ENCODE assay signal across 23 mouse cellular contexts in the genomic region with DNA sequence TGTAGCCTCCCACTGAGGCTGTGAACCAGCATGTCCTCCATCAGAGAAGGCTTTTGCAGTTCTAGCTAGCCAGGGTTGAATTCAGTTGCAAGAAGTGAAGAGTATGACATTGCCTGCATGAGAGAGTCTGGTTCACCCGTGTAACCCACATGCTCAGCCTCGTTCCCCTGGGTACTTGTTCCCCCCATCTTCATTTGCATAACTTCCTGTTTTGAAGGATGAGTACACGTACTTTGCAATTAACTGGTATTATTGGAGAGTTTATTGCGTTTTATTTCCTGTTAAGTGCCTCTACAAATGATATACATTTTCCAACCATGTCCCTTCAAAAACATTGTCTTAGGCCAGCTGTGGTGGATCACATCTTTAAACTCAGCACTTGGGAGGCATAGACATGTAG.
A peak's percentile ranks its signal among the peaks of the same experiment; 100 is the strongest.
DNase-seq lines count a peak whose midpoint lies in the region; ATAC-seq and TF ChIP-seq lines count a peak whose summit lies in the region.
"Had no signal": no experiment of that assay in that cellular context is flagged by ENCODE, and none has a peak within 500 bp of the region (broad histone marks: within the 10 kb centered on the region; RNA-seq: fewer than 3 reads in every experiment).

No protein-coding gene starts in this region.

- peak; percentile 11 for DNase-seq in kidney, postnatal 0 days (ENCODE audit: low spot score)
- DNase-seq in B cell, adult 2 months, result peak; percentile 70 to 77
- DNase-seq in left cerebral cortex, adult 18-20 months (ENCODE audit: low spot score in 2 of 2), result no peak
- no peak for DNase-seq in layer of hippocampus, adult 8-10 months (ENCODE audit: low spot score in 2 of 2)
- DNase-seq in right cerebral cortex, postnatal 36 days (ENCODE audit: low spot score in 2 of 2), result no peak
- DNase-seq: adrenal gland, postnatal 25 days; cerebellum, adult 9-10 months; gastrocnemius, postnatal 14 days; kidney, adult 11 months; lung, postnatal 10 days; thymus, adult 18-20 months; thymus, postnatal 36 days had no signal

- no peak overlapping the region for H3K4me3 ChIP-seq in kidney, postnatal 0 days (replicated peaks; ENCODE audit: low read depth, low read length)
- H3K4me3 ChIP-seq in kidney, embryonic 16.5 days (ENCODE audit: low read length), result no peak overlapping the region
- H3K4me3 ChIP-seq: embryonic facial prominence, embryonic 10.5 days; hindbrain, embryonic 10.5 days; kidney, embryonic 15.5 days; limb, embryonic 10.5 days; midbrain, embryonic 13.5 days; myocyte; neural tube, embryonic 13.5 days had no signal

- no peak for ATAC-seq in kidney, postnatal 0 days (replicated peaks; ENCODE audit: low FRiP score, low read depth)
- ATAC-seq in kidney, embryonic 16.5 days (ENCODE audit: low FRiP score, low TSS enrichment), result no peak
- ATAC-seq in granulocyte monocyte progenitor cell, adult 5-6 weeks (replicated peaks; ENCODE audit: poor library complexity, severe bottlenecking), result peak; percentile 89
- 0 out of 2 replicates have a peak, but pooled peaks have one; percentile 40 for ATAC-seq in monocyte, adult 5-6 weeks (replicated peaks; ENCODE audit: insufficient number of reproducible peaks, low FRiP score, low TSS enrichment, poor library complexity, severe bottlenecking)
- ATAC-seq: forebrain, embryonic 16.5 days; midbrain, embryonic 13.5 days had no signal

- TF ChIP-seq CTCF in kidney, postnatal 0 days (IDR thresholded peaks at IDR 0.05; ENCODE audit: low read depth), result no peak

- H3K4me1 ChIP-seq in kidney, postnatal 0 days (replicated peaks; ENCODE audit: insufficient read depth, low read length), result no peaks in the 10 kb centered on the region
- no peaks in the 10 kb centered on the region for H3K4me1 ChIP-seq in kidney, embryonic 16.5 days (ENCODE audit: insufficient read depth, low read length)
- H3K4me1 ChIP-seq: embryonic facial prominence, embryonic 10.5 days; hindbrain, embryonic 10.5 days; kidney, embryonic 15.5 days; limb, embryonic 10.5 days; midbrain, embryonic 13.5 days; neural tube, embryonic 13.5 days had no signal

- no peaks in the 10 kb centered on the region for H3K27me3 ChIP-seq in kidney, postnatal 0 days (ENCODE audit: insufficient read depth, low read length)
- H3K27me3 ChIP-seq in kidney, embryonic 16.5 days (ENCODE audit: insufficient read depth, low read length), result no peaks in the 10 kb centered on the region
- H3K27me3 ChIP-seq: kidney, embryonic 15.5 days; midbrain, embryonic 13.5 days; neural tube, embryonic 13.5 days had no signal

- H3K36me3 ChIP-seq in kidney, postnatal 0 days (ENCODE audit: insufficient read depth, low read length), result no peaks in the 10 kb centered on the region
- no peaks in the 10 kb centered on the region for H3K36me3 ChIP-seq in kidney, embryonic 16.5 days (ENCODE audit: insufficient read depth, low read length)
- H3K36me3 ChIP-seq: embryonic facial prominence, embryonic 10.5 days; hindbrain, embryonic 10.5 days; kidney, embryonic 15.5 days; limb, embryonic 10.5 days; midbrain, embryonic 13.5 days; neural tube, embryonic 13.5 days had no signal

- 50% methylated on average over 4 of the region's 4 CpGs for WGBS in kidney, postnatal 0 days
- 58% methylated on average over 4 of the region's 4 CpGs for WGBS in kidney, embryonic 16.5 days

- no peaks in the 10 kb centered on the region for H3K9me3 ChIP-seq in kidney, postnatal 0 days (replicated peaks; ENCODE audit: low read length)
- no peaks in the 10 kb centered on the region for H3K9me3 ChIP-seq in kidney, embryonic 16.5 days (ENCODE audit: low read length)
- H3K9me3 ChIP-seq: embryonic facial prominence, embryonic 10.5 days; hindbrain, embryonic 10.5 days; kidney, embryonic 15.5 days; limb, embryonic 10.5 days; midbrain, embryonic 13.5 days; neural tube, embryonic 13.5 days had no signal

- H3K4me2 ChIP-seq in kidney, postnatal 0 days (ENCODE audit: low read length), result no peak overlapping the region
- H3K4me2 ChIP-seq in kidney, embryonic 16.5 days (replicated peaks; ENCODE audit: low read depth, low read length), result no peak overlapping the region
- H3K4me2 ChIP-seq: kidney, embryonic 15.5 days; midbrain, embryonic 13.5 days; neural tube, embryonic 13.5 days had no signal

- H3K27ac ChIP-seq in kidney, postnatal 0 days, result no peak overlapping the region
- no peak overlapping the region for H3K27ac ChIP-seq in kidney, embryonic 16.5 days (ENCODE audit: low read length)
- H3K27ac ChIP-seq: embryonic facial prominence, embryonic 10.5 days; hindbrain, embryonic 10.5 days; kidney, embryonic 15.5 days; limb, embryonic 10.5 days; midbrain, embryonic 13.5 days; neural tube, embryonic 13.5 days had no signal

- H3K9ac ChIP-seq in kidney, postnatal 0 days (ENCODE audit: low read depth, low read length), result no peak overlapping the region
- H3K9ac ChIP-seq in kidney, embryonic 16.5 days (replicated peaks; ENCODE audit: low read length), result no peak overlapping the region
- H3K9ac ChIP-seq: kidney, embryonic 15.5 days; midbrain, embryonic 13.5 days; neural tube, embryonic 13.5 days had no signal

Comparison
In these comparisons a context has a peak if more than half of its experiments do, and no peak if none do; other contexts are left out.
1. ATAC-seq: peak in granulocyte monocyte progenitor cell, adult 5-6 weeks (single experiment) and monocyte, adult 5-6 weeks (single experiment); none in kidney, postnatal 0 days (single experiment) and kidney, embryonic 16.5 days (single experiment).
2. DNase-seq: peak in kidney, postnatal 0 days (single experiment) and B cell, adult 2 months (2 of 2); none in left cerebral cortex, adult 18-20 months (0 of 2), layer of hippocampus, adult 8-10 months (0 of 2) and right cerebral cortex, postnatal 36 days (0 of 2).